Mouse (Mus musculus) hindbrain, embryonic 12.5 days (tissue): ENCODE measurements at regions not wholly inside any gene's neighbourhood (a gene's known extent, or its start where the extent isn't known, plus 50 kb on each side); places are given as distances from the start of the nearest gene placed in this dataset.

Source experiments
- ATAC-seq: fragments of 200-750 bp; cut with Nextera tagmentation; 2 replicates; pipeline ENCODE4 v1.8.0; 2017; ENCODE audit warnings: moderate TSS enrichment; ENCODE audit not compliant: low FRiP score
- H3K27ac ChIP-seq: fragments of 300-500 bp; sonication (generic); 2 replicates; pipeline ENCODE4 v1.5.1; 2016; ENCODE audit warnings: mild to moderate bottlenecking
- H3K27me3 ChIP-seq: fragments of 300-500 bp; sonication (generic); 2 replicates; pipeline ENCODE4 v1.6.1; 2016; ENCODE audit warnings: mild to moderate bottlenecking
- H3K36me3 ChIP-seq: fragments of 300-500 bp; sonication (generic); 2 replicates; pipeline ENCODE4 v1.6.1; 2016; ENCODE audit warnings: mild to moderate bottlenecking
- H3K4me1 ChIP-seq: fragments of 300-500 bp; sonication (generic); 2 replicates; pipeline ENCODE4 v1.6.1; 2016
- H3K4me2 ChIP-seq: fragments of 300-500 bp; sonication (generic); replicated peaks from 2 replicates; pipeline ENCODE4 v1.6.1; 2016; ENCODE audit warnings: mild to moderate bottlenecking
- H3K4me3 ChIP-seq: fragments of 300-500 bp; sonication (generic); 2 replicates; pipeline ENCODE4 v1.5.1; 2016; ENCODE audit warnings: mild to moderate bottlenecking
- H3K9ac ChIP-seq: fragments of 300-500 bp; sonication (generic); 2 replicates; pipeline ENCODE4 v1.6.1; 2016; ENCODE audit warnings: mild to moderate bottlenecking, moderate library complexity
- H3K9me3 ChIP-seq: fragments of 300-500 bp; sonication (generic); replicated peaks from 2 replicates; pipeline ENCODE4 v1.6.1; 2016; ENCODE audit warnings: mild to moderate bottlenecking
- WGBS: fragments of 180-500 bp; shearing (Covaris S2); methylation state at CpG from one replicate; pipeline ENCODE4 v1.1.7; 2016; 5-methylcytosine and 5-hydroxymethylcytosine counted together

- no peaks in the 10 kb centered on the region for H3K4me1 ChIP-seq
- no peaks in the 10 kb centered on the region for H3K9me3 ChIP-seq
- H3K27me3 ChIP-seq, result no peaks in the 10 kb centered on the region; the same call in 1 of the 2 replicates
- H3K9ac ChIP-seq, result no peak overlapping the region
- H3K4me3 ChIP-seq, result no peak overlapping the region
- 61% methylated on average over 2 of the region's 2 CpGs for WGBS
- H3K36me3 ChIP-seq, result no peaks in the 10 kb centered on the region
- H3K4me2 ChIP-seq, result no peak overlapping the region
- no peak for ATAC-seq
- no peak overlapping the region for H3K27ac ChIP-seq
These were observed 58.6 kb upstream of the Cldn5 start for GRCm38 (mm10) chr16:18718040-18718439.

- 69% methylated on average over 13 of the region's 13 CpGs for WGBS
- no peak for ATAC-seq
- no peaks in the 10 kb centered on the region for H3K9me3 ChIP-seq
- H3K4me2 ChIP-seq, result no peak overlapping the region
- H3K36me3 ChIP-seq, result no peaks in the 10 kb centered on the region
- no peak overlapping the region for H3K4me3 ChIP-seq
- no peaks in the 10 kb centered on the region; the same call in 1 of the 2 replicates for H3K27me3 ChIP-seq
- H3K4me1 ChIP-seq, result no peaks in the 10 kb centered on the region
- no peak overlapping the region for H3K9ac ChIP-seq
- no peak overlapping the region for H3K27ac ChIP-seq
These were observed 56.0 kb upstream of the Cldn5 start for GRCm38 (mm10) chr16:18720433-18721233.

- no peaks in the 10 kb centered on the region for H3K4me1 ChIP-seq
- no peak overlapping the region for H3K9ac ChIP-seq
- 86% methylated on average over 3 of the region's 3 CpGs for WGBS
- no peak overlapping the region for H3K4me3 ChIP-seq
- H3K36me3 ChIP-seq, result no peaks in the 10 kb centered on the region
- H3K9me3 ChIP-seq, result no peaks in the 10 kb centered on the region
- no peak overlapping the region for H3K4me2 ChIP-seq
- no peaks in the 10 kb centered on the region for H3K27me3 ChIP-seq
- no peak overlapping the region for H3K27ac ChIP-seq
- ATAC-seq, result no peak
These were observed 53.3 kb upstream of the Cldn5 start for GRCm38 (mm10) chr16:18723186-18723843.

GRCm38 (mm10) chr16:18723874-18724273 is 52.8 kb upstream of the Cldn5 start:
- no peaks in the 10 kb centered on the region for H3K4me1 ChIP-seq
- H3K36me3 ChIP-seq, result no peaks in the 10 kb centered on the region
- H3K4me3 ChIP-seq, result no peak overlapping the region
- no peak overlapping the region for H3K27ac ChIP-seq
- H3K9me3 ChIP-seq, result no peaks in the 10 kb centered on the region
- no peaks in the 10 kb centered on the region for H3K27me3 ChIP-seq
- no peak overlapping the region for H3K9ac ChIP-seq
- no peak for ATAC-seq
- 50% methylated on average over 3 of the region's 3 CpGs for WGBS
- no peak overlapping the region for H3K4me2 ChIP-seq

- ATAC-seq, result no peak
- no peak overlapping the region for H3K4me3 ChIP-seq
- no peak overlapping the region for H3K9ac ChIP-seq
- no peaks in the 10 kb centered on the region for H3K9me3 ChIP-seq
- WGBS, result 24% methylated on average over 6 of the region's 6 CpGs
- no peak overlapping the region for H3K27ac ChIP-seq
- H3K4me1 ChIP-seq, result no peaks in the 10 kb centered on the region
- H3K4me2 ChIP-seq, result no peak overlapping the region
- H3K36me3 ChIP-seq, result no peaks in the 10 kb centered on the region
- H3K27me3 ChIP-seq, result no peaks in the 10 kb centered on the region
These were observed 51.9 kb upstream of the Cldn5 start for GRCm38 (mm10) chr16:18724706-18725105.
